Mouse (Mus musculus): ENCODE results near the gene Tmie. TPM values are rescaled to one million over a fixed set of nuclear protein-coding genes. Genes with fewer than 3 reads are reported as not detected.

Tmie gene
- polyA plus RNA-seq, 1 experiment from 2014 or later, result 0.30 TPM

Small RNA genes within 50 kb of the gene (microRNA-seq; reads per million reads assigned to microRNA genes)
- not detected for gene Gm24269

Other genes starting within 250 kb of the Tmie start
- gene Nbeal2, start 226.0 kb downstream of the Tmie start, polyA plus RNA-seq (2014; fragmentation: Nextera tagmentation; extraction: Ambion mirVana), result 0.86 and 2.7 TPM in 2 replicates
- 119 and 120 TPM in 2 replicates for gene Ccdc12, start 223.6 kb downstream of the Tmie start, polyA plus RNA-seq (2014; fragmentation: Nextera tagmentation; extraction: Ambion mirVana)
- gene Myl3, start 138.3 kb downstream of the Tmie start, polyA plus RNA-seq (2014; fragmentation: Nextera tagmentation; extraction: Ambion mirVana), result 0.33 TPM in 1 of 2 replicates, not detected in the other
- gene Pth1r, start 133.0 kb downstream of the Tmie start, polyA plus RNA-seq (2014; fragmentation: Nextera tagmentation; extraction: Ambion mirVana), result 4.0 and 4.7 TPM in 2 replicates
- not detected in 2 replicates for gene Prss42, start 81.9 kb downstream of the Tmie start, polyA plus RNA-seq (2014; fragmentation: Nextera tagmentation; extraction: Ambion mirVana)
- gene Prss44, start 66.1 kb downstream of the Tmie start, polyA plus RNA-seq (2014; fragmentation: Nextera tagmentation; extraction: Ambion mirVana), result not detected in 2 replicates
- not detected in 2 replicates for gene Prss43, start 53.4 kb downstream of the Tmie start, polyA plus RNA-seq (2014; fragmentation: Nextera tagmentation; extraction: Ambion mirVana)
- gene Prss45, start 45.5 kb downstream of the Tmie start, polyA plus RNA-seq (2014; fragmentation: Nextera tagmentation; extraction: Ambion mirVana), result 0.38 TPM in 1 of 2 replicates, not detected in the other
- not detected in 2 replicates for gene Prss46, start 35.6 kb downstream of the Tmie start, polyA plus RNA-seq (2014; fragmentation: Nextera tagmentation; extraction: Ambion mirVana)
- gene Prss50, start 22.1 kb downstream of the Tmie start, polyA plus RNA-seq (2014; fragmentation: Nextera tagmentation; extraction: Ambion mirVana), result not detected in 2 replicates
- 0.54 and 0.62 TPM in 2 replicates for gene Als2cl, start 243 bp downstream of the Tmie start, polyA plus RNA-seq (2014; fragmentation: Nextera tagmentation; extraction: Ambion mirVana)
- gene Fam240a, start 36.7 kb upstream of the Tmie start, polyA plus RNA-seq (2014; fragmentation: Nextera tagmentation; extraction: Ambion mirVana), result not detected in 2 replicates
- not detected in 2 replicates for gene Tdgf1, start 66.0 kb upstream of the Tmie start, polyA plus RNA-seq (2014; fragmentation: Nextera tagmentation; extraction: Ambion mirVana)
- gene Lrrc2, start 71.4 kb upstream of the Tmie start, polyA plus RNA-seq (2014; fragmentation: Nextera tagmentation; extraction: Ambion mirVana), result 0.33 and 0.37 TPM in 2 replicates
- gene Rtp3, start 110.5 kb upstream of the Tmie start, polyA plus RNA-seq (2014; fragmentation: Nextera tagmentation; extraction: Ambion mirVana), result not detected in 2 replicates
- gene Ltf, start 139.2 kb upstream of the Tmie start, polyA plus RNA-seq (2014; fragmentation: Nextera tagmentation; extraction: Ambion mirVana), result 0.42 and 0.90 TPM in 2 replicates
- gene Ccrl2, start 177.4 kb upstream of the Tmie start, polyA plus RNA-seq (2014; fragmentation: Nextera tagmentation; extraction: Ambion mirVana), result 1.3 and 1.4 TPM in 2 replicates
- 41.9 and 45.2 TPM in 2 replicates for gene Lrrfip2, start 237.5 kb upstream of the Tmie start, polyA plus RNA-seq (2014; fragmentation: Nextera tagmentation; extraction: Ambion mirVana)

Data from forebrain, embryonic 14.5 days (tissue).